Mouse (Mus musculus): ENCODE data around the gene Rho.

Gene Rho

DNA sequence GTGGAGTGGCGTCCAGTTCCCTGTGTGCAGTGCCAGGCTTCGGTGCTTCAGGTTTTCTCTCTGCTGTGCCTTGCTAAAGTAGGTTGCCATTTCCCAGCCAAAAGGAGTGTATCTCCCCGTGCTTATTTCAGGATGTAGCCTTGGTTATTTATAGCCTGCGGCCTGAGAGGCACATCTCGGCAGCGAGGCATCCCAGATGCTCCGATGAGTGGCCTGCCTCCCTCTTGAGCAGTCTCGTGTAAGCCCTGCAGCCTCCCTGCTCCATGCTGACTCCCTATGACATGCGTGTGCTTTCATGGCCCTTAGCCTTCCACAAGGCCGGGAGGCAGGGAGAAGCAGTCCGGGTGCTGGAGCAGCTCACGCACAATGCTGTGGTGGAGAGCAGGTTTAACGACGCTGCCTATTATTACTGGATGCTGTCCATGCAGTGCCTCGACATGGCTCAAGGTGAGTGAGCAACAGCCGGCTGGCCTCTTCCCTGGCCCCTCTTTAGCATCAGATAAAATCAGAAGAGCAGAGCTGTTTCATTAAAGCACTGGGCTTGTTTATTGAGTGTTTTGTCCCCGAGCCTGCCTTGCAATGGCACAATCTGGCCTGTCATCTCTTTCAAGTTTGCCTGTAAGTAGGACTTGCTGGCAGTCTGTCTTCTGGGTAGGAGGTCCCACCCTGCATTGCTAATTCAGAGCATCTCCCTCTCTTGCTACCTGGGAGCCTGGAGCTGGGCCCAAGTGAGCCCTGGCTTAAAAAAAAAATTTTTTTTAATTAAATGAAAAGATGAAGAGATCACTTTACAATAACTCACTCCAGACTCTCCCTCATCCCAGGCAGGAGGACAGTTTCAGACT, 15.7 kb upstream of the Rho start:
- peak; percentile 59 for DNase-seq

DNA sequence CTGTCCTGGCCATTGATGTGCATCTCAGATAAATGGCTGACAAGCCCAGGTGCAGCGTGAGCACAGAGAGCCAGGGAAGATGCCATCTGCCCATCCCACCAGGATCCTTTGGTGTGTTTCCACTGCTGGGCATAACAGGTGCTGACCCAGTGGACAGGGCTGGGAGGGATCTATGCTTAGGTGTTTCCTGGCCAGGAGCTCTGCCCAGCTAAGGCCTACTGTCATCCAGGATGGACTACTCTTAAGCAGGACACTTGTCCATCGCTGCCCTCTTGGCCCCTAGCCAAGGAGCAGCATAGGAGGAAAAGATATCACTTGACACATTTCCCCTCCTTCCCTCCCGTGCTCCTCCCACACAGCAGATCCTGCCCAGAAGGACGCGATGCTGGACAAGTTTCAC, 14.9 kb upstream of the Rho start:
- DNase-seq, result no peak

DNA sequence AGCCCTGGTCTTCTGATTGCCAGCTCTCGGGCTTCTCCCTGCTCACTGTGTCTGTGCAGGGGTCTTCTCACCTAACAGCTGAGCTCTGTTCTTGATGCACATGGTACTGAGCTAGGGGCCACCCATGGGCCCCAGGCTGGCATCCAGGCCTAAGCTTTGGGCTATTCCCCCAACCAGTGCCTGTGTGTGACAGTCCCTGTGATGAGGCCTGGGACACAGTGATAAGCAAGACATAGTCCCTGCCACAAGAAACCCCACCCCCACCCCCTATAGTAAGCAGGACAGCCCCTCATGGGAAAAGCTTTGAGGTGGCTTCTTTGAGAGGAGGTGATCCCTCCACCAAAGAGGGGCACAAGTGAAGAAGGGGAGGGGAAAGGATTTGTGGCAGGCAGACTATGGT, 12.9 kb upstream of the Rho start:
- DNase-seq, result no peak

DNA sequence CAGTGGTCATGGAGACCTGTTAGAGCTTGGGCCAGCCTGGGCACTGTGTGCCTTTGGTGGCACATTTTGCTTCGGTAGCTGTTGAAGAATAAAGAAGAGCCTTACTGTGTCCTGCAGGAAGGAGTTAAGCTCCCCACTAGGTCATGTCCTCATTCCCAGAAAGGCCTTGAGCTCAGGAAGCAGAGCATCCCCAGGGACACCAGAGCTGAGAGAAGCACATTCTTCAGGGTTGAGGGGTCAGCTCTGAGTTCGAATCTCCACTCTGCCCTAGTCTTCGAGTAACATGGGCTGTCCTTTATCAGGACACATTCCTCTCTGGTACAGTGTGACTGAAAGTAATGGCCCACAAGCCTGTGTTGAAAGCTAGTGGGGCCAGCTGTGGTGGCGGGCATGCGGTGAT, 11.7 kb upstream of the Rho start:
- DNase-seq, result no peak

DNA sequence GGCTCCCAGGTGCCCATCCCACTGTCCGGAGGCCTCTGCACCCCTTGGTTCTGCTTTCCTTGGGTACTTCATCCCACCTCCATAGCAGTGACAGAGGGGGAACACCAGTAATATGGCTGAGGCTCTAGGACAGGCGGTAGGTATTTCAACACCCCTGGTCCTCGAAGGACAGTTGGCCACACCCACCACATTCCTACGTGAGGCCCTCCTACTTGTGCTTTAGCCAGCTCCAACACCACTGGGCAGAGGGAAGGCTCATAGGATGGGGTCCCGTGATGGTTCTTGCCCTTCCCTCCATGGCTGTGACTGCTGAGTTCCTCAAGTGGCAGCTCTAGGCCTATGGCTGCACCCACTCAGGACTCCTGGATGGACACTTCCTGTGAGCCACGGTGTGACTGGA, 6.7 kb upstream of the Rho start:
- DNase-seq, result no peak

DNA sequence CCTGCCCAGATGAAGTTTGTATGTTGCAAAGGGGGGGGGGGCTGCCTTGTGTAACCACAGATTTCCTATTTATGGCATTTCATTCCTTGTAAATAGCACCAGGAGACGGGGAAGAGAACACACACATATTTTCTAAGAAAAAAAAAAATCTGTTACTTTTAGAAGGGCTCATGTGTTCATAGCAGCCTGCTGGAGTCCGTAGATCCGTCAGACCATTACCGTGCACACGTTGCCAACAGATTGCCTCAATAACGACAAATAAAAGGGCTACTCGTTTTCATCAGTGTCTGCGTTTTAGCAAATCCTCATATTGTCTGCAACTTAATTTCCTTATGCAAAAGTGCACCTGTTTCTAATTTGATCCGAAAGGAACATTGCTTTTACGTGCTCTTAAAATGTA, 5.1 kb upstream of the Rho start:
- no peak for DNase-seq

DNA sequence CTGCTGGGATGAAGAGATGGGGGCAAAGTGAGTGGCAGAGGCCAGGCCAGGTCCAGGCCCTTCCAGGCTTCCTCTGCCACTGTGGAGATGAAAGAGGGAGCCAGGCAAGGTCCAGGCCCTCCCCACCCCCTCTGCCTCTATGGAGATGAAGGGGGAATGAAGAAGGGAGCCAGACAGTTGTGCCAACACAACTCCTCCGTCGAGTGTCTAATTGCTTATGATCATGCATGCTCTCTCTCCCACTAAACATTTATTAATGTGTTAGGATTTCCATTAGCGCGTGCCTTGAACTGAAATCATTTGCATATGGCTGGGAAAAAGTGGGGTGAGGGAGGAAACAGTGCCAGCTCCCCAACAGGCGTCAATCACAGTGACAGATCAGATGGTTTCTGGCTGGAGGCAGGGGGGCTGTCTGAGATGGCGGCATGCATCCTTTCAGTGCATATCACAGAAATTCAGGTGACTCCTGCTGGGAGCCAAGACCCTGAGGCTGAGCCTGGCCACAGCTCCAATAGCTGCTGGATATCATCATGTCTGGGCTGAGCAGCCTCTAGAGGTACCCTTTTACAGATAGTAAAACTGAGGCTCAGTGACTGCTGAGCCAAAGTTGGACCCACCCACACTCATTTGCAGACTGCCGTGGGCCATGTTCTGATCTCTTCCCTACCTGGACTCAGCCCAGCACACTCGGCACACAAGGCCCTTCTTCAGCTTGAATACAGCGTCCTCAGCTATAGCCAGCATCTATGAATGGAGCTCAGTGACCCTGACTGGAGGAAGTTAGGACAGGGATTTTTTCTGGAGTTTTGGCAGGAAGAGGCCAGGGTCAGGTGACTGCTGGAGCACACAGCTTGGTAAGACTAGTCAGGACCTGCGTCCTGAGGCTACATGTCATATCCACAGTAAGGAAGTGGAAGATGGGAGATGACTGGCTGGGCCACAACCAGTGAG, 4.0 kb upstream of the Rho start:
- no peak for DNase-seq

DNA sequence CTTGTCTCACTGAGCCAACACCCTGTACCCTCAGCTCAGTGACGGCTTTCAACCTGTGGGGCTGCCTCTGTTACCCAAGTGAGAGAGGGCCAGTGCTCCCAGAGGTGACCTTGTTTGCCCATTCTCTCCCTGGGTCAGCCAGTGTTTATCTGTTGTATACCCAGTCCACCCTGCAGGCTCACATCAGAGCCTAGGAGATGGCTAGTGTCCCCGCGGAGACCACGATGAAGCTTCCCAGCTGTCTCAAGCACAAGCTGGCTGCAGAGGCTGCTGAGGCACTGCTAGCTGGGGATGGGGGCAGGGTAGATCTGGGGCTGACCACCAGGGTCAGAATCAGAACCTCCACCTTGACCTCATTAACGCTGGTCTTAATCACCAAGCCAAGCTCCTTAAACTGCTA, 1.5 kb upstream of the Rho start:
- DNase-seq, result no peak

DNA sequence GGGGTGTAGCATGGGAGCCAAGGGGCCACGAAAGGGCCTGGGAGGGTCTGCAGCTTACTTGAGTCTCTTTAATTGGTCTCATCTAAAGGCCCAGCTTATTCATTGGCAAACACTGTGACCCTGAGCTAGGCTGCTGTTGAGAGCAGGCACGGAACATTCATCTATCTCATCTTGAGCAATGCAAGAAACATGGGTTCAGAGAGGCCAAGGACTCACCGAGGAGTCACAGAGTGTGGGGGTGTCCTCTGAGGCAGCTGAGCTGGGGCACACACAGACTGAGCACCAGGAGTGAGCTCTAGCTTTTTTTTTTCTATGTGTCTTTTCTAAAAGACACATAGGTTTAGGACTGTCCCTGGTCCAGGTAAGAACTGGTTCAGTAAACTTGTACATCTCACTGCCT, 843 bp downstream of the Rho start:
- DNase-seq, result no peak

DNA sequence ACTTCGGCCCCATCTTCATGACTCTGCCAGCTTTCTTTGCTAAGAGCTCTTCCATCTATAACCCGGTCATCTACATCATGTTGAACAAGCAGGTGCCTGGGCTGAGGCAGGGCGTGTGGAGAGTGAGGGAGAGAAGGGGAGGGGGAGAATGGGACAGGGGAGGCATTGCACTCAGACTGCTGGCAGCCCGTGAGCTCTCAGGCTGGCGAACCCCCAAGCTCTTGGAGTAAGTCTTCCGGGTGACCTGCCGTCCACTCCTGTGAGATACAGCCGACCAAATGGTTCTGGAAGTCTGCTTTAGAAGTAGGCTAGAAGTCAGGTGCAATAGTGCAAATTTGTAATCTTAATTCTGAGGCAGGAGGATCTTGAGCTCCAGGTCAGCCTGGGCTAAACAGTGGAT, 4.0 kb downstream of the Rho start:
- DNase-seq, result no peak

DNA sequence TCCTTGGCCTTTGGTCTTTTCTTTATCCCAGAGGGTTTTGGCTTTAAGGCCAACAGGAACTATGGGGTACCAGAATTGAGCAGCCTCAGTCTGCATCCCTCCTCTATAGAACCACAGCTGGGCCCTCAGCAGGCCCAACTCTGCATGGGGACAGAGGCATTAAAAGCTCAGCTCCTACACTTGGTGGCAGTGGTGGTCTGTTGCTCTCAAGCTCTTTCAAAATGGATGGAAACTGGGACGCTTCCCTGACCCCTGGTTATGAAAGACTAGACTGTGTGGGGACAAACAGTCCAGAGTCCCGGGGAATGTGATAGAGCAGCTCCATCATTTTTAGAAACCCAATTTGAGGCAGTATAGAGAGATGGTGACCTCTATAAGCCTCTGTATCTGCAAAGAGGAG, 6.5 kb downstream of the Rho start:
- DNase-seq, result no peak

DNA sequence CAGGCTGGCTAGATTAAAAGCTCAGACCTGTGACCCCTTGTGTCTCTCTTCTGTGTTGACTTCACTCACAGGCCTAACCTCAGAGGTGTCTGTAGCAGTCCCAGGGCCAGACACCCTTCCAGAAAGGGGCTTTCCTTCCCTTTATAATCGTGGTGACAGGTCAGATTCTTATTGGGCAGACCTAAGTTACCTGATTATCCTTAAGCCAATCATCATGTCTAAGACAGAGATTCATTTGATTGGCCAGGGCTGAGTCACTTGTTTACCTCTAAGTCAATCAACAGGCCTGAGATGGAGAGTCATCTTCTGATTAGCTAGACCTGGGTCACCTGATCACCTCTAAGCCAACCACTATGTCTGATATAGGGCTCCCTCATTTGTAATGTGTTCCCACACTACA, 7.2 kb downstream of the Rho start:
- no peak for DNase-seq

DNA sequence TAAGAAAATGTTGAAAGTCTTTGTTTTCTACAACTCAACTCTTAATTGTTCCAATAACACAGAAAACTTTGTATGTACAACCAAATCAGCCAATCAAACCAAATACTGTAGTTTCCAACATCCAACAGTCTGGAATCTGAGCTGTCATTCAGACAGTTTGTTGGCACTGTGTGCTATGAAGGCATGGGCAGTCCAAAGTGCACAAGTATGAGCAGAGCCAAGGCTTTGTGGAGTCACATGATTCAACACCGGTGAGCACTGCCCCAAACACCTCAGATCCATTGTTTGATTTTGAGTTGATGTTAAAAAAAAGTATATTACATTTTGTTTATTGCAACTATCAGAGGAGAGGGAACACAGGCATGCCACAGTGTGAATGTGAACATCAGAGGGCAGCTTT, 9.1 kb downstream of the Rho start:
- no peak for DNase-seq

DNA sequence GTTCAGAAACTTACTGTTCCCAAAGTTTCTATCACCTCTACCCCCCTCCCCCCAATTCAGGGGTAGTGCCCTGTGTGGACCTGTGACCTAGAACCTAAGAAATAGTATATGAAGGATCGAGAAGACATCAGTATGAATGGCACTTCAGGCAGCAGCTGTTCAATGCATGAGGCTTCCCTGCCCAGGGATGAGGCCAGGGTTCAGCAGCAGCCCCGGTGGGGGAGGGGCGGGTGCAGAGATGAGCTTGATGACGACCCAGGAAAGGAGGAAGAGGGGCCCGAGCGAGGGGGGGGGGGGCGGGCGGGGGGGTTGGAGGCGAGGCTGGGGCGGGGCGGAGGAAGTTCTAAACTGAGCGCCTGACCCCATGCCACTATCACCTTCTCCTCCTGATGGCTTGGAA, 9.6 kb downstream of the Rho start:
- DNase-seq, result no peak

DNA sequence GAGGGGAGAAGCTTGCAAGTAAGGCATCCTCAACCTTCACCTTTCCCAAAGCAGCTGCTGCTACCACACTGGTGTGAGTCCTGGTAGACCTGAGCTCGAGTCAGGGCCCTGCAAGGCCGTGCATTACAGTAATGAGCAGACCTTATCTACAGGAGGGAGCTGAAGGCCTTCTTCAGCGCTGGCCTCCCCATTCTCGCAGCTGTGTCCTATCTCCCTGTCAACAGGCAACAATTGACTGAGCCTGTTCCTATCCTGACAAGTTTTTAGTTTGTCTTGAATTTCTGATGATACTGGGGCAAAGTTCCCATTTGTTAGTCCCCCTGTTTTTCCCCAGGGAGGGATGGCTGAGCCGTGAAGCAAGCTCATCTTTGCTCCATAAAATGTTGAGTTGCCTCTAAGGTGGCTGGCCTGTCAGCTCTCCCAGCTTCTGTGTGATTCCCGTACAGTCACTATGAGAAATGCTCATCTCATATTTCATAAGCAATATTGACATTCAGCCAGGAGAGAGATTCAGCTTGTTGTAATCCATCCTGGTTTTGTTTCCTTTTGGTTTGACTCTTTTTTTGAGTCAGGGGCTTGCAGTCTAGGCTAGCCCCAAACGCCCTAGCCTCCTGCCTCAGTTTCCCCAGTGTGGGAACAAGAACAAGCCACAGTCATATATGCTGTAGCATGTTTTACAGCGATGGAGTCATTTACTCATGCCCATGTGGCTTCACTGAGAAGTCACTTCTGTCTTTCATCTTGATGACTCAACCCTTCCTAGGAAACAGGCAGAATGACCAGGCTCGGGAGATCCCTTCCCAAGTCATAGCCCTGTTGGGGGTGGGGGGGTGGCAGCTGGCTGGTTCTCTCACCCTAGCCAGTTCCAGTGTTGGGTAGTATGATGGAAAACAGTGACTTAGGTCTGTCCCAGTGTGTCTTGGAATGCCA, 12.2 kb downstream of the Rho start:
- no peak for DNase-seq

DNA sequence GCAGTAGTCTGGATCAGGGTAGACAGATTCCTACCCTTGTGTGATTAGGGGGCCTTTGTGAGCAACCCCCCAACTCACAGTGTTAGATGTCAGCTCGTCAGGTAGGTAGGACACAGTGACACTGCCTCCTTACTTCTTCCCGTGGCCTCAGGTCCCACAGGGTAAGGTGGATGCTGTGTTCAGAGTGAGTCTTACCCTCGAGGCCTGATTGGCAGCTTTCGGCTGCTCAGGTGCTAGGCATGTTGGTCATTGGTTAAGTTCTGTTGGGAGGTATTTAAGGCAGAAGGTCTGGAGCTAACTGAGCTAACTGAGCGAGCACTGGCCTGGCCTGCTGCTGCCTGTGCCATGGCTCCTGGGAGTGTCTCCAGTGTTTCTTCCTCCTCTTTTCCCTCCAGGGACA, 13.1 kb downstream of the Rho start, which contains the start of gene H1foo:
TSS of gene H1foo (plus strand) at position 301 of the 400 bp plus-strand sequence.
- no peak for DNase-seq

DNA sequence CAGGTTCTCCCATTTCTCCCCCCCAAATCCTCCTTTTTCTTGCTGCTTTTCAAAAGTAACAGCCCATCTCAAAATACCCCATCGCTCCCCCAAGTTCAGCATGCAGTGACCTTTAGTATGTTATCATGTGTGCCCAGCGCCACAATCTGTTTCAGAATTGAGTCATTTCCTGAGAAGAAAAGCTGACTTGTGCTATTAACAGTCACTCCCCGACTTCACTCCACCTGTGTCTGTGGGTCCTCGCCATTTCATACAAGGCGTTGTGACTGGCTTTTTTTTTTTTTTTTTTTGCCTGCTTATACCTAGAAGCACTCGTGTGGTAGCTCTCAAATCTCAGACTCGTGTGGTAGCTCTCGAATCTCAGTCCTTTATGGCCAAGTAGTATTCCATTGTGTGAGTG, 14.1 kb downstream of the Rho start:
- no peak for DNase-seq

DNA sequence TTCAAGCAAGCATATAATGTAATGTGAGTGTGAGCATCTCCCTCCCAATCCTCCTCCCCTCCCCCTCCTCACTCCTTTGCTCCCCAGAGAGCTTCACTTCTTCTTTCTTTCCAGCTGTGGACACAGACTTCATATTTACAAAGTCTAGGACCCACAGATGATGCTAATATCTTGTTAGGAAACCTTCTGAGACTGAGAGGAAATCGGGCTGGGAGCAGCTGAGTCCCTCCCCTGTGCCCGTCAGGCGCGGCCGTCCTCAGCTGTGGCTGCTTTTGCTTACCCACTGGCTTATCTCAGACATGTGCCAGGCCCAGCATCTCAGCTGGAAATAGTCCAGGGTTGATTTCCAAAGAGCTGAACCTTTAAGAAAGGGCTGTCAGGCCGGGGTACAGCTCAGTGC, 14.8 kb downstream of the Rho start:
- DNase-seq, result no peak

DNA sequence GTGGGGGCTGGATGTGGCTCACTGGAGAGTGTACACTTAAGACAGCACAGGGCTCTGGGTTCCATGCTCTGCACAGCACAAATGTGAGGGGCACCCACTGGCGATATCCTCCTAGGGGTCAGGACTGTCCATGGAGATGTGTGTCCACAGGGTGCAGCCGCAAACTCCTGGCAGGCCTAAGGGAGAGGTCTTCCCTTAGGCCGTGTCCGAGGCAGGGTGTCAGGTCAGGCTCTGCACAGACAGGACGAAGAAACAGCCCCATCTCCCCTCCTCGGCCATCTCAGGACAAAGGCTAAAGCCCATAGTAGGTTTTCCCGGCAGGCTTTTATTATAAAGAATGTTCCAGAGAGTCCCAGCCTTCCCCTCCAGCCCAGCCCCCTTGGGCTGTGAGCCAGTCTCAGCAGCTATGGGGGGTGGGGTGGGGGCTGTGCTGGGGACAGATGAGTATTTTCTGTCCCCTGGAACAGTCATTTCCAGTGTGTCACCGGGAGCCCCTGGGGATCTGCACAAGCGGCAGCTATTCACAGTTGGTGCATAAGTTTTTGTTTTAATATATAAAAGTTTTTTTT, 23.0 kb downstream of the Rho start:
- no peak for DNase-seq

DNA sequence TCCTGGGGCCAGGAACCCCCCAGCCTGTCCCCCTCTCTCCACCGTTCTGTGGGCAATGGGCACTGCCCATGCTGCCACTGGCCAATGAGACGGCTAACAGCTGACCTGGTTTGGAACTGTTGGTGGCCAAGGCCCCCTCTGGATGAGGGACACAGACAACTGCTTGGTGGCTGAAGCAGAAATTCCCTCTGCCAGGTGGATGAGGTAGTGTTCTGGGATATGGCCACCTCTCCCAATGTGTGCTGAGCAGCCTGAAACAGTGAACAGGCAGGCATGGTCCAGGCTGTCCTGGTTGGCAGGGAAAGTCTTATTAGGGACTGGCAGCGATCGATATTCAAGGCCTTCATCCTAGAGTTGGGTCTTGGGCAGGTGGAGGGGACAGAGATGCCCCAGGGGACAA, 23.6 kb downstream of the Rho start:
- no peak for DNase-seq

DNA sequence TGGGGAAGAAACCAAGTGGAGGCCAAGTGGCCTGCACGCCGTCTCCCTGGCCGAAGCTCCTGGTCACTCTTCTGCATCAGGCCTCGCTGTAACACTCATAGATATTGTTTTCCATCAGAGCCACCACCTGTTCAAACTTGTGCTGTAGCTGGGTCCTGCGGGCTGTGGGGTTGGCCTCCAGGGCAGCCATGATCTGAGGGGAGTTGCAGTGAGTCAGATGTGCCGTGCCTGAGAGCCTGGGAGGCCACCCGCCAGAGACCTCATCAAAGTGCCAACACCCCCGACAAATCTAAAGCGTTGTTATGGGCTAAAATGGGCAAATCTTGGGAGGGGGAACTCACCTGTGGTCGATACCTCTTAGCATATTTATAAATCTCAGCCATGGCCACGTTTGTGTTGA, 24.1 kb downstream of the Rho start:
- DNase-seq, result no peak

DNA sequence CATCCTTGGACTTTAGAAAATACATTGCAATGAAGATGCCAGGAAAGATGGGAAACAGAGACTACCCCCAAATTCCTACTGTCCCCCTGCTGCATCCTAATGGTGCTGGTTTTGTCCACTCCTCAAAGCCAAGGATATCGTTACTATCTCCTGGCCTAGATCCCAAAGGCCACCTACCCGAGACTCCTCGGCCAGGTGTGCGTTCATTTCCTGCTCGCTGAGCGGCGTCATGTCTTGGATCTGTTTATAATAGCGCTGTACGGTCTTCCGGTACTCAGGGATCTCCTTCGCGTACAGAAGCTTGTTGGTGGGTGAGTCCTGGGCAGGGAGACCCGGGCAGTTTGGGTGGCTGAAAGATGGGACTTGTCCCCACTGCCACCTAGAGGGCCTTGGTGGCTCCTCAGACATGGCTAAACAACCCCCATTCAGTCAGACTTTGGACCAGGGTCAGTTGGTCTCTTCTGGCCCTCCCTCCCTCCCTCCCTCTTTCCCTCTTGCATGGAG, 24.9 kb downstream of the Rho start:
- DNase-seq, result no peak
